Mouse (Mus musculus): Measurements from ENCODE around the gene Pcdh15.

The Pcdh15 gene

DNA sequence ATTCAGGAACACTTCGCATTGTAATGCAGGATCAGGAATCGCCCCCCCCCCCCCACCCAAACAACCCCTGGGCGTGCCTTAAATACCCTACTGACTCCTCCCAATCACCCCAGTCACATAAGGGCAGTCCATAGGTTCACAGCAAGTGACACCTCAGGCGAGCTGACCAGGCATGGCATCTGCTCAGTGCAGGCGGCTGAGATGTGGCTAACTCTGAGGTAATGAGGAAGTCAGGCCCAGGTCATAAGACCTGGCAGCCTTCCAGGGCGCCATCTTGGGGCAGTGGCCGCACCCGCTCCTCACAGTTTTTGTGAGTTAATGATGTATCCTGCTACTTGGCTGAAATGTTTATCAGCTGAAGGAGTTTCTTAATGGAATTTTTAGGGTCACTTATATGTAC, 713.2 kb downstream of the Pcdh15 start:
- DNase-seq (ENCODE audit: low spot score in 2 of 2) = no peak

DNA sequence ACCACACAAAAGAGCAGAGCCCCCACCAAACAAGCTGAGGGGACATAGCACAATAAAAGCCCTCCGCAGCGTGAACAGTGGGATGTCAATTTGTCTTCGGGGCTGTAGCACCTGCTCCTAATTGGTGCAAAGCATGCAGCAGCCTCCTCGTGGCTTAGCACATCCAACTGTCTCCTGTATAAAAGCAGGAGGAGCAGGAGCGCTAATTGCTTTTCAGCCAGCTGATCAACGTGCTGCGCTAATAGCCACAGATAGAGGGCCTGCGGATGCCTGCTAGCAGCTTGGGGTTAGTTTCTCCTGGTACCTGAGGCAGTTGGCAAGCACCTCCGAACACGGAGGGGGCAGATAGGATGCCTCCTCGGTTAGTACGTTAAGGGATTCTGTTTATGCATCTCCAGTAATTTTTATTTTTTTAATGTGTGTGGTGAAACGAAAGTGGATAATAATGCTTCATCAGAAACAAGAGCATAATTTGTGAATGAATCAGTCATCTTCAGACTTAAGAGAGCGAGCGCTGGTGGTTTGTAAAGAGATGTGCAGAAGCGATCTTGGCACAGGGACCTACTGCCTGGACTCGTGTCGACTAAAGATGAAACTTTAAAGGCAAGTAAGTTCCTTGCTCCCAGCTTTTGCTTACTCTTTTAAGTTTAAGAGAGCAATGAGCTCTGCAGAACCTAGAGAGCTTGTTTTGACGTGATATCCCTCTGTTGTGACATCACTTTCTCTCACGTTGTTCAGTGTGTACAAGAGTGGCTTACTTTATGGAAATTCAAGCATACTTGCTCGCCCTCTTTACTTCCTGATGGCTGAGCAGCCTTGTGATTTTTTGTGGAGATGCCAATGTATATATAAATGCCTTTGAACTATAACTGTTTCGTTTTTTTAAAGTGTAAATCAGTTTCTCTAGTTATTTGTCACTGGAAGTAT, 722.8 kb downstream of the Pcdh15 start:
- DNase-seq (ENCODE audit: low spot score in 2 of 2) = no peak

DNA sequence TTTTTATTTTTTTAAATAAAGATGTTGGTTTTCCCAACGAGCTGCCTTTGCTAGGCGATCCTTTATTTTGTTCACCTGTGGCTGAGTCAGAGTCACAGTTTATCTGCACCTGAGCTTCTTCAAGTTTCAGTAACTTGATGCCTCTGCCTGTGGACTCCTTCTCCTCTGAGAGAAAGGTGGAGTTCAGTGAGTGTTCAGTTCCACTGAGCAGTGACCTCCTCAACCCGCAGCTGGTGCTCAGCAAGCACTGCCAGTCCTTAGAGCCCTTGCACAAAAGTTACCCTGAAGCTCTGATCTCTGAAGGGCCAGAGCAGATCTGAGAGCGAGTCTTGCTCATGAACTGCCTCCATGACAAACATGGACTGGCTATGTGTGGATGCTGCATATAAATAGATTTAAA, 724.1 kb downstream of the Pcdh15 start:
- no peak for DNase-seq (ENCODE audit: low spot score in 2 of 2)

DNA sequence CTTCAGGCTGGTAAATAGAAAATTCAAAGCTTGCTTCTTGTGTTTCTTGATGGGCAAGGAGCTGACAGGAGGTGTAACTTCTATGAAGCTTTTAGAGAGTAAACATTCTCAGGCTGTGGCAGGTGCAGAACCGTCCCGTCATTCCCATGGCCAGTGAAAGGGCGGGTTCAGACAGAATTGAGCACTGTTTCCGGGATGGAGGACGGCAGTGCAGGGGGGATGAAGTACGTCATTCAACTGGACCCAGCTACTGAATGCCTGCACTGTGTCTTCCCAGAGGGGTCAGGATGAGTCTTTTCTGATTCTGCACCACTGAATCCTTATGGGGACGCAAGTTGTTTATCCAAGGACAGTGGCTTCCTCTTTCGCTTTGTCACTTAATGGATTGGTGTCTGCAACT, 727.2 kb downstream of the Pcdh15 start:
- no peak for DNase-seq (ENCODE audit: low spot score in 2 of 2)

DNA sequence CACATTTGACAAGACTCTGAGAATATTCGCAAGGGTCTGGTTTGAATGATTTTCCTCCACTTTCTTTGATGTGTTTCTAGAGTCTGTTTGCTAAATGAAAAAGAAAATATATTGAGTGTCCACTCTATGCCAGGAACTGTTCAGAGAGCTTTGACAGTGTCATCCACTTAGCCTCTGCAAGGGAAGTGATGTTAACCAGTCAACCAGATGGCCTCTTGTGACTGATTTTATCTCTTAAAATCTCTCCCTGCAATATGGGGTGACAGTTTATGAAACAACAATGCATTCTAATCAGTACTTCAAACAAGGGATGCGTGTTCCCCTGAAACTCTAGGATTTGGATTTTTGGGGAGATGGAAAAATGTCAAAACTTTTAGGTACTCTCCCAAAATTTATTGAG, 729.6 kb downstream of the Pcdh15 start:
- DNase-seq (ENCODE audit: low spot score in 2 of 2) = no peak

DNA sequence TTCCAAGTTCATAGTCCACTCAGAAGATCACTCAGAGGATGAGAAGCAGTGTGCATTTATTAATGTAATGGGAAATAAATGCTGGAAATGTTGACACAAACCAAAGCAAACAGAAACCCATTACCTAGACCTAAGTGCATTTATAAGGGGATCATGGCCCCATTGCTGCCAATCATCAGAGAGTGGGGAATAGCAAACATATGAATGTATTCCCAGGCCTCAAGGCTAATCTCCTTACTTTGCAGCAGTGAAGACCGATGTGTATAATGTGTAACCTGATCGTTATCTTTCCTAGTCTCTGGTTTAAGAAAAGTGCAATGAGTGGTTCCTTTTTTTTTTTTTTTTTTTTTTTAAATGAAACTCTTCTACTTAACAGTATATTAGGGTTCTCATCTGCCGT, 745.9 kb downstream of the Pcdh15 start:
- no peak for DNase-seq (ENCODE audit: low spot score in 2 of 2)

DNA sequence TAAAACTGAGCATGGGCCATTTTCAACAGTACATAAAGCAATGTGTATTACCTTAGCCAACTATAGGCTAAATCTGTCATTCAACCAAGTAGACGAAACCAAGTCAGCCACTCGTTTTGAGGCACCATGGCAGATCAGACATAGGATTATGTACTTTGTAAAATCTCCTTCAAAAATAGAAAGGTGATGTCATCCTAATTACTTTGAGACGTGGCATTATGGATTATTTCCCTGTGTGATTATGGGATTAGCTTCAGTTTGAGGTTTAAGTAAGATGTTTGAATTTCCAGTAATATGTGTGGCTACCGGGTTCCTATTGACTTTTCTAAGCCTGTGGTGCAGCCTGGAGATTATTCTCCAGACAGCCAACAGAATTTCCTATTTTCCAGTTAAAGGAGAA, 763.0 kb downstream of the Pcdh15 start:
- DNase-seq (ENCODE audit: low spot score in 2 of 2) = no peak

DNA sequence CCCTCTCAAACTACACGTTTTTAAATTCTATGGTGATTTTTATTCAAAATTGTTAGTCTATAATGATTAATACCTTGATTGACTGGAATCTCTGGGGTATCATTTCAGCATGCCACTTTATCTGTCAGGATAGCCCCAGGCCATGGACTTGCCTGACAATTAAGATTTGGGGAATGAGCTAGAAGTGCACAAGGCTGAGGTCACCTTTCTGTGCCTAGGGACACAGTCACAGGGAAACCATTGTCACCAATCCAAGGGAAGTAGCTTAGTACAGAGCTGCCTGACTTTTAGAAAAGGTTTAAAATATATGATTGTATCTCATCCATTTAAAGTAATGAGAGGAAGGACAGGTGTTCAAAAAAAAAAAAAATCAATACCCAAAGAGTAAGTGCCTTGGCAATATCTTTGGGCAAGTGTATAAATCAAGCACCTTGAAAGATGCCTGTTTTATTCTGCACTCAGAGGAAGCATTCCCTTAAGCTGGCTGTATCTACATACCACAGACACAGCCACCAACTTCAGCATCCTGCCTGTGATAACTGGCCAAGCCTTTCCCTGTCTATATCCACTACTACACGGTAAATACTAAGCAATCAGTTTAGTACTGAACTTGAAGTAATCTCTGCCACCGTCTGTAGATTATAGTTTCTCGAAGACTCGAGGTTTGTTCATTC, 779.0 kb downstream of the Pcdh15 start:
- DNase-seq (ENCODE audit: low spot score in 2 of 2) = no peak

DNA sequence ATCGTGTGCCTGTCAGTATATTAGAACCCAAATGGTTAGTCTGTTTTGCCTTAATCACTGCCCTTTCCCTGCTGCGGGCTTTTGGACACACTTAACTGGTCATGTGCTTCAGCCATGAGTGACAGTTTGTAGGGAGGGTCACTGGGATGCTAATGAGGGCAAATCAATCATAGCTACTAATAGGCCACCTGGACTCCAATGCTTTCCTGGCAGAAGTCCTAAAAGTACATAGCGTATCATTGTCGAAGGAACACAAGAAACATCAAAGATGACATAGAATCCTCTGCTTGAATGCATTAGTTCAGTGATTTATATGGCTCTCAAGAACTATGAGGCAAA, 779.6 kb downstream of the Pcdh15 start:
- no peak for DNase-seq (ENCODE audit: low spot score in 2 of 2)

DNA sequence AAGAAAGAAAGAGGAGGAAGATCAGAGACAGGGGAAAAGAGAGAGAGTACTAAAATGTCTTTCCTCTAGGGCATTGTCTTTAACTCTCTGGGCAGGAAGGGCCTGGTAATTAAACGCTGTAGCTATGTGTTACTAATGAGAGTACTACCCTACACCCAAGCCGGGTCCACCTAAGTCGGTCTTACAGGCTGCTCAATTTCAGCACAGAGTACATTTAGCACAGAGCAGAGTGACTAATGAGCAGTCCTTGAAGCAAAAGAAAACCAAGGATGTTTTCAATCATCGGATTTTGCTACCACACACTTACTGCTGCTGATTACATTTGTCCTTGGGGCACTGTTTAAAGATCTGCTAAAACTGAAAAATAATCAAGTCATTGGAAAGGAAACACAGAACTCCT, 788.6 kb downstream of the Pcdh15 start:
- DNase-seq (ENCODE audit: low spot score in 2 of 2) = no peak

DNA sequence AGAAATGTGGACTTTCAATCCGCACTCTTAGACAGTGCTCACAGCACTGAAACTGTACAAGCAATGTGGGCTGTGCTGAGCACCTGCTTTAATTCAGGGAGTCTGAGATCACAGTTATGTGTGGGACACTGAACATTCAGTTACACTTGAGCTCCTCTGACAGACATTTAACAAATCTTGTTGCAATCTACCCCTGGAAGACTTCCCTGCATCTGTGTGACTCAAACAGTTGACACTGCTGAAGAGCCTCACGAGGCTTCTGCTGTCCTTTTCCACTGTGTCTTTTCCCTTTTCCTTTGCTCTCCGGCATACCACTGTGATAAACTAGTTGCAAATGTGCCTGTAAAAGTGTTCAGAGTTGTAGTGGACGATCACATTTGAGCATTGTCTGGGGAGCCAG, 793.1 kb downstream of the Pcdh15 start:
- DNase-seq (ENCODE audit: low spot score in 2 of 2) = no peak

DNA sequence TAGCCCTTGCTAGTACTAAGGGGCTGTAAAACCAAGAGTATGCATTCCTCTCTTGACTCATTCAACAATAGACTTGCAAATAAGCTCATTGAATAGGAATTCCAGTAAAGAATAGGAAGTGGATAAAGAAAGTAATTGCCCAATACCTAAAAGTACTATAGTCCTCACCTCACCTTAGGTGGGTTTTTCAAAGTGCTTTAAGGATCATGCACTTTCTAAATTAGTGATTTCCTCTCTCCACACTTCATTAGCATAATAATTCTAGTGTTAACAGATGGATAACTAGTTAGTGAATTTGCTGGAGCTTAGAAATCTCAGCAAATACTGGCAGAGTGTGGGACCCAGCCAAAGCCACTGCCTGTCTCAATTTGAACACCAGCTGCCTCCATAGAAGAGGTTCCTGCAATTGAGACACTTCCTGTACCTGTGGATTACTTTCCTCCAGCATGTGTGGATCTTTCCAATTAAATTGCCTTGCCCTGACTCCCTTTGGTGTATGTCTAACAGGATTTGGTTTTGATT, 797.0 kb downstream of the Pcdh15 start:
- DNase-seq (ENCODE audit: low spot score in 2 of 2) = no peak

DNA sequence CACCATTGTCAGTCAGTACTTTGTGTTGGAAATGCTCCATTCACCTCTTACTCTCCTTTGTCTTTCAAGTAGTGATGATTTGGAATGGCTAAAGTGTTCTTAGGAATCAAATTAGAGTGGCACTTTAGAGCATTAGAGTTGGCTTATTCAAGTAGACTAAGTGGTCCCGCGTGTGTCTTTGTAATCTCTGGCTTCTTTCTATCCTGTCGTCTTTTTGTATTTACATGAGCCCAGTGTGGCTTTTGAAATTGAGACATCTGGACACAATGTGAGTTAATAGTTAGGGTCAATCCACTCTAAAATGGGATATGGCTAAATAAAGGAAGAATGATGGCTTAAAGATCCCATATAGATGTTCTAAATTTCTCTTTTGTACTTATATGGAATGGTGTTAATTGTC, 800.0 kb downstream of the Pcdh15 start:
- no peak for DNase-seq (ENCODE audit: low spot score in 2 of 2)

DNA sequence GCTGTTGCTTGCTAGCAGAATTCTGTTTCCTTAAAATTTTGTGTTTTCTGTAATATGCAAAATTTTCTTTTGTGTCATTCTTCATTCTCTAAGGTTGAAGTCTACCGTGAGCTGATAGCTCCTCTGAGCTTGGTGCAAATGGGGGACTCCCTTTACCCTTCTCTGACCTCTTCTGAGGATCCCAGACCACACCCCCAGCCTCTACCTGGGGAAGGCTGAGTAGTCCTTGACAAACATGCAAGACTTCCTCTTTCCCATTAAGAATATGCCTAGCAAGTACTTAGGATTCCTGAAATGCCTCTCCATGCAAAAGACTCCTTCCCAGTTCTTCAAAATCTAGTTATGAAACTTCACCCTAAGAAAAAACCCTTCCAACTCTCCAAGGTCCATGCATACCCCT, 808.5 kb downstream of the Pcdh15 start:
- DNase-seq (ENCODE audit: low spot score in 2 of 2) = no peak

DNA sequence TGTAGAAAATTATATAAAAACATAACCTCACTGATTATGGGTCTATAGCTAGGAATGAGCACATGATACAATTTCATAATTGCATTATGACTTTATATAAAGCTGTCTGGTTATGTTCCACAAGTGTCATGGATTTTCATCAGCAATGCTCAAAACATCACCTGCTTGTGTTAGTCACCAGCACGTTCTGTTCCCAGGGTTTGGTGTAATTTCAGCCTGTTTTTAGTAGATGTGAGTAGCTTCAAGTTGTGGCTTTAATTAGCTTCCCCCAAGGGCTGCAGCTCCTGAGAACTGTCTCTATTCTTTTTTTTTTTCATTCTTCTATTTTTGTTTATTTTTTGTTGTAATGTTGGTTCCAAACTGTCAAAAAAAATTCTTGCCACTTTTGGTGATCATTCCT, 809.4 kb downstream of the Pcdh15 start:
- DNase-seq (ENCODE audit: low spot score in 2 of 2) = no peak

DNA sequence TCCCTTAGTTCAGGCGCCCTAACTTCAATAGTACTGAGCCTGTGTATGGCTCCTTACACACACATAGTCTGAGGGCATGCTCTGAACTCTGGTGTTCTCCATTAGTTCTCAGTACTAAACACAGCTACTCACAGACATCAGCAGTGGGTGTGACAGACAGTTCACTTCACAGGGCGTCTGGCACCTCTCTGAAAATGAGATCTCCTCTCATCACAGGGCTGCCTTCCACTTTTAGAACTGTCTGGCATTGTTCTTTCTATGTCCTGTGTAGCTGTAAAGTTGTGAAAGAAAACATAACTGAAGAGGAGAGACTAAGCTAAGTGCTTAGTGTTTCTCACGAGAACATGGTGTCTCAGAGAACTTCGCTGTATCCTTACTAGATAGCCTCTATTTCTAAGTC, 816.0 kb downstream of the Pcdh15 start:
- DNase-seq (ENCODE audit: low spot score in 2 of 2) = no peak

DNA sequence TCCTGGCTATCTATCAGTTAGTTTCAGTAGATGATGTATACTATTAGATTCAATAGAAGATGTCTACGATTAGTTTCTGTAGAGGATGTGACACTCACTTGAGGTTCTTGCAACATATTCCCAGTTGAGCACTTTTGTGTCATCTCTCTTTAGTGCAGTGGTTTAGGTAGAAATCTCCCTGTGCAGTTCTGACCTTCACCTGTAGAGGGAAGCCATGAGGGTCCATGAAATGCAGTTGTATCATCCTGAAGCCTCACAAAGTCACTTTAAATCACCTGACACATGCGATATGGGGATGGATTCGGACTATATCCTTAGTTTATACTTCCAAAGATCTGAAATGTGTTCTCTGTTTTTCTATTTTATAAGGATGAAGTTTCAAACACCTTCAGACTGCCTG, 822.4 kb downstream of the Pcdh15 start:
- DNase-seq (ENCODE audit: low spot score in 2 of 2) = no peak

DNA sequence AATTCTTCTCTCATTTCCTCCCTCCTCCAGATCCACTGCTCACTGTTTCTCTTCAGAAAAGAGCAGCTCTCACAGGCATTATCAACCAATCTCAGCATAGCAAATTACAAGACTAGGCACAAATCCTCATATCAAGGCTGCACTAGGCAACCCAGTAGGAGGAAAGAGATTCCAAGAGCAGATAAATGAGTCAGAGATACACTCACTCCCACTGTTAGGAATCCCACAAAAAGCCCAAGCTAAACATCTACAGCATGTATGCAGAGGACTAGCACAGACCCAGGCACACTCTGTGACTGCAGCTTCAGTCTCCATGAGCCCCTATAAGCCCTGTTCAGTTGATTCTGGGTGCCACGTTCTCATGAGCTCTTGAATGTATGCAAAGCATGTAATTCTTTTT, 829.5 kb downstream of the Pcdh15 start:
- DNase-seq (ENCODE audit: low spot score in 2 of 2) = no peak

DNA sequence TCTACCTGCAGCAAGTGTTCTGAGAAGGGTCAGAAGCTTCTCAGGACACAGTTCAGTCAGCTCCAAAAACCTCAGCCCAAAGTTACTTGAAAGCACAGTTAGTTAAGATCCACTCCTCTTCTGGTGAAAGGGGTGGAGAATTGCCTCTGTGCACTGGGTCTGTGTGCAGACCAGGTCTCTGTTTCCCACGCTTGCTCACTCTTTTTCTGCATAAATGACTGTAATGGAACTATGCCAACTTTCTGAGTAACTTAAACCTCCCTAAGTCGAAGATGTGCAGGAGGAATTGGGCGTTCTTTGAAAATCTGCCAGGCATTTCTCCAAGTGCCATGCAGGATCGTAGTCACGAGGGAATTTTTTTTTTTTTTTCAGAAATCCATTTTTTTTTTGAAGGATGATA, 830.6 kb downstream of the Pcdh15 start:
- no peak for DNase-seq (ENCODE audit: low spot score in 2 of 2)

DNA sequence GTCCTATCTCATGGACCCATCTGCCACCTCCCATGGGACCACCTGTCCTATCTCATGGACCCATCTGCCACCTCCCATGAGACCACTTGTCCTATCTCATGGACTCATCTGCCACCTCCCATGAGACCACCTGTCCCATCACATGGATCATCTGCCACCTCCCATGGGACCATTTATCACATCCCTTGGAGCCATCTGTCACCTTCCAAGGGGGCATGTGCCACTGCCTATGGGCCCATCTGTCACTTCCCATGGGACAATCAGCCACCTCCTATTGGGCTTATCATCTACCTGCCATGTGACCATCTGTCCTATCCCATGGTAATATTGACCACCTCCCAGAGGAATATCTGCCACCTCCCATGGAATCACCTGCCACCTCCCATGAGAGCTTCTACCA, 832.0 kb downstream of the Pcdh15 start:
- DNase-seq (ENCODE audit: low spot score in 2 of 2) = no peak

DNA sequence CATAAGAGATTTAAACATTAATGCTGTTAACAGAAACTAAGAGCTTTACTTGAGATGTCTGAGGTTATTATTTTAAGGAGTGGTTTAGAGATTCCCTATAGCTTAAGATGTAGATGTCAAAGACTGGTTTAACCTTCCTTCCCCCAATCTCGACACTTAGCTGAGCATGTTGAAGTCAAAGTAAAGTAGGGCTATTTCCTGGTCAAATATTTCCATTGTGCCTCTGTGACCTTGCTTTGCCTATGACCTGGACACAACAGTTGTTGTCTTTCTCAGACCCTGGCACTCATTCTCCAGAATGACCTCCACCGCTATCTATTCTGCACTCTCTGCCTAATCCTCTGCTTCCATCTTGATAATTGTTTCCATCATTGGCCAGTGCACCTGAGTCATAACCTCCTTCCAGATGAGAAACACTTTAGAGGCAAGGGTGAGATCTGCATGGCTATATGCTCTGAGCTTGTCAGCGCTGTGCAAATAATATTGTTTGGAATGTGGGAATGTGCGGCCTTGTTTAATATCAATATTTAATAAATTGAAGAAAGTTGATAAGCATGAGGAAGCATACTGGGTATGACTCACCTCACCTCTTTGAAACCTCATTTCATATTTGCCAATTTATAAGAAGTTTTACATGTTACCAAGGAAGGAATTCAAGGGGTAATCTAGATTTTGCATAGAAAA, 833.0 kb downstream of the Pcdh15 start:
- DNase-seq (ENCODE audit: low spot score in 2 of 2) = no peak

DNA sequence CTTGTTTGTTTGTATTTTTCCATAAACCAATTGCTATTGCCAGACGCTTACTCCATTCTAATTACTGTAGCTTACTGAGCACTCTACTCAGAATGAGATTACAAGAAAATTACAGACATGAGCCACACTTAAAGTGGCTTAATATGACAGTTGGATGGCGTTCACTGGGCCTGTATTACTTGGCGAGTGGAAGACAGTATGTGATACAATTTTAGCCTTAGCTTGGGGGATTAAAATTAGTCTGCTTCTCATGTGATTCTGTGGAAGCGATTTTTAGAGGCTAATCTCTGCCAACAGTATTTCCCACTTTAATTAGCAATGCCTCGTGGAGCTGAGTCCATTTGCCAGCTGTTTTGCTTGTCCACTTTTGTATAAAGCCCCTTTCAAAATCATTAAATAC, 837.0 kb downstream of the Pcdh15 start:
- no peak for DNase-seq (ENCODE audit: low spot score in 2 of 2)

DNA sequence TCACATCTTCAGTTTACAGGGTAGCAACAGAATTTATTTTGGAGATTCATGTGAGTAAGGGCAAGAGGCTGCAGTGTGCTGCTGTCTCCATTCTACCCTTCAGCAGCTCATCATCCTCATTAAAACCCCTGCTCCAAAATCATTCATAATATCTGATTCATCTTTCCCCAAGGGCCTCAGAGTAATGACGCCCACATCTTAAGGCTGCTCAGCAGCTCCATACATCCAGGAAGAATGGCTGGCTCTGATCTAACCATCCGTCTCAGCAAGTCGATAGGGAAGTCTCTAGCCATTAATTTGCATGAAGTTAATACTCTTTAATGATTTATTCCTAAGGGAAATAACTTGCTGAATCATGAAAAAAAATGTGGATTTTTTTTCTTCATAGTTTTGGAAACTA, 839.8 kb downstream of the Pcdh15 start:
- no peak for DNase-seq (ENCODE audit: low spot score in 2 of 2)

Data from urinary bladder, adult 18-20 months (tissue).